Comparison of ENCODE assay signal across 15 mouse cellular contexts in the genomic region with DNA sequence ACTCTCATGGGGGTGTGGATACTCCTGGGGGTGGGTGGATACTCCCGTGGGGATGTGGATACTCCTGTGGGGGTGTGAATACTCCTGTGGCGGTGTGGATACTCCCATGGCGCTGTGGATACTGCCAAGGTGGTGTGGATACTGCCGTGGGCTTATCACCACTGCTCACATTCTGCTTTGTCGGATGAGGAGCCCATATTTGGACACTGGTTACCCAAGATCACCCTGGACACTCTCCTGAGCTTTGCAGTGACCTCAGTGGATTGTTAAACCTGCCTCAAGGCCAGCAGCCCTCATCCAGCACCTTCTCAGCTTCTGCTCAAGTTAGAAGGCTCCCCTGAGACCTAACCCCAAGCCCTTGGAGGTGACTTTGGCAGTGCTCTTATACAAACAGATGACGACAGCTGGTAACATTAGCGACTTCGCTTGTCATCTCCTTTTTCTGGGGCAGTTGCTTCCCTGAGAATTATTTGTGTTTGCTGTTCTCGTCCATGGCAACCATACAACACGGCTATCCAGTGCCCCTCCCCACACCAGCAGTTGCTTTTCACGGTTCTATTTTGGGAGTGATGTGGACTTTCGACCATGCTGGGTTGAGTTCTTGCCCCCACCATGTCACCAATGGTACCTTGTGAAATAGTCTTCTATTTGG. TPM values are rescaled to one million over a fixed set of nuclear protein-coding genes. Genes with fewer than 3 reads are reported as not detected.
DNase-seq lines count a peak whose midpoint lies in the region; ATAC-seq and TF ChIP-seq lines count a peak whose summit lies in the region.
"Had no signal": no experiment of that assay in that cellular context is flagged by ENCODE, and none has a peak within 500 bp of the region (broad histone marks: within the 10 kb centered on the region; RNA-seq: fewer than 3 reads in every experiment).

No protein-coding gene starts in this region.

- DNase-seq in gastrocnemius, adult 18-20 months (ENCODE audit: low spot score): peak; percentile 81
- DNase-seq in gastrocnemius, postnatal 10 days: no peak
- peak; percentile 16 for DNase-seq in heart, adult 8-10 months (ENCODE audit: low spot score)
- peak; percentile 59 for DNase-seq in heart, postnatal 4 days
- DNase-seq in lung, postnatal 25 days (ENCODE audit: low spot score): peak; percentile 64
- DNase-seq in thymus, postnatal 0 days (ENCODE audit: low spot score): no peak
- DNase-seq in neural tube, embryonic 10.5 days (ENCODE audit: extremely low spot score, low spot score): no peak
- no peak for DNase-seq in hindbrain, postnatal 0 days (ENCODE audit: low spot score)
- DNase-seq: adrenal gland, adult 2 months; cerebellum, adult 11 months; kidney, adult 11 months had no signal

- H3K27me3 ChIP-seq in hindbrain, postnatal 0 days (ENCODE audit: insufficient read depth, low read length): no peaks in the 10 kb centered on the region
- H3K27me3 ChIP-seq: forebrain, embryonic 13.5 days; midbrain, embryonic 15.5 days had no signal

- WGBS in hindbrain, postnatal 0 days: 64% methylated on average over 12 of the region's 12 CpGs

- TF ChIP-seq CTCF in hindbrain, postnatal 0 days (IDR thresholded peaks at IDR 0.05; ENCODE audit: low read depth): no peak

- no peaks in the 10 kb centered on the region for H3K36me3 ChIP-seq in hindbrain, postnatal 0 days (ENCODE audit: insufficient read depth, low read length)
- H3K36me3 ChIP-seq: midbrain, embryonic 15.5 days had no signal

- H3K9me3 ChIP-seq in hindbrain, postnatal 0 days (ENCODE audit: low read length): no peaks in the 10 kb centered on the region
- H3K9me3 ChIP-seq: forebrain, embryonic 13.5 days; midbrain, embryonic 15.5 days had no signal

- H3K4me1 ChIP-seq in hindbrain, postnatal 0 days (ENCODE audit: insufficient read depth, low read length): no peaks in the 10 kb centered on the region
- H3K4me1 ChIP-seq: forebrain, embryonic 13.5 days; midbrain, embryonic 15.5 days had no signal

- no peak overlapping the region for H3K4me2 ChIP-seq in hindbrain, postnatal 0 days (ENCODE audit: low read depth, low read length)
- H3K4me2 ChIP-seq: forebrain, embryonic 13.5 days; midbrain, embryonic 15.5 days had no signal

- ATAC-seq in hindbrain, postnatal 0 days: no peak
- ATAC-seq: forebrain, embryonic 13.5 days; midbrain, embryonic 15.5 days had no signal

- no peak overlapping the region for H3K9ac ChIP-seq in hindbrain, postnatal 0 days (replicated peaks; ENCODE audit: low read length)
- H3K9ac ChIP-seq: forebrain, embryonic 13.5 days; midbrain, embryonic 15.5 days had no signal

- H3K27ac ChIP-seq in hindbrain, postnatal 0 days: no peak overlapping the region
- H3K27ac ChIP-seq: forebrain, embryonic 13.5 days; midbrain, embryonic 15.5 days had no signal

- H3K4me3 ChIP-seq in hindbrain, postnatal 0 days (ENCODE audit: low read length): no peak overlapping the region
- H3K4me3 ChIP-seq: forebrain, embryonic 13.5 days; midbrain, embryonic 15.5 days had no signal

RNA-seq across cellular contexts. Expression of gene Sacs, which starts 40.2 kb away (rescaled TPM):
- 10 to 100 TPM; 12.7 to 15.3 TPM for total RNA-seq in gastrocnemius, adult 18-20 months (2021)
- total RNA-seq in gastrocnemius, postnatal 10 days (2021): 10 to 100 TPM; 33.4 to 39.3 TPM
- total RNA-seq in heart, adult 8-10 months (2022): 10 to 100 TPM; 21.1 to 33.7 (median 25.7) TPM
- total RNA-seq in heart, postnatal 4 days (2021): 10 to 100 TPM; 37.0 to 39.3 TPM
- 2.4 TPM in 2 replicates for polyA plus RNA-seq in thymus, postnatal 0 days (2015; fragmentation: Nextera tagmentation; extraction: Ambion mirVana)
- total RNA-seq in hindbrain, postnatal 0 days (2014; rRNA removed): 37.1 and 37.7 TPM in 2 replicates
- polyA plus RNA-seq in hindbrain, postnatal 0 days (2015; fragmentation: Nextera tagmentation; extraction: Ambion mirVana): 6.6 and 7.2 TPM in 2 replicates

RNA-seq across cellular contexts. Expression of gene Tnfrsf19, which starts 51.8 kb away (rescaled TPM):
- total RNA-seq in gastrocnemius, adult 18-20 months (2021): 10 to 100 TPM in 1 of 2 experiments, 1 to 10 TPM in 1; 6.9 to 10.8 TPM
- total RNA-seq in gastrocnemius, postnatal 10 days (2021): 10 to 100 TPM in 1 of 2 experiments, 1 to 10 TPM in 1; 7.6 to 12.6 TPM
- total RNA-seq in heart, adult 8-10 months (2022): 1 to 10 TPM; 2.5 to 5.3 (median 3.7) TPM
- 1 to 10 TPM; 6.6 to 7.0 TPM for total RNA-seq in heart, postnatal 4 days (2021)
- 3.8 and 4.2 TPM in 2 replicates for polyA plus RNA-seq in thymus, postnatal 0 days (2015; fragmentation: Nextera tagmentation; extraction: Ambion mirVana)
- total RNA-seq in hindbrain, postnatal 0 days (2014; rRNA removed): 42.2 and 51.6 TPM in 2 replicates
- 28.9 and 29.0 TPM in 2 replicates for polyA plus RNA-seq in hindbrain, postnatal 0 days (2015; fragmentation: Nextera tagmentation; extraction: Ambion mirVana)
- total RNA-seq: hematopoietic stem cell, adult 5-6 weeks had no signal
- polyA plus RNA-seq: C2C12 had no signal

Comparison
In these comparisons a context has a peak if more than half of its experiments do, and no peak if none do; other contexts are left out.
1. DNase-seq: peak in gastrocnemius, adult 18-20 months (single experiment), heart, adult 8-10 months (single experiment), heart, postnatal 4 days (single experiment) and lung, postnatal 25 days (single experiment); none in gastrocnemius, postnatal 10 days (single experiment), thymus, postnatal 0 days (single experiment), neural tube, embryonic 10.5 days (single experiment) and hindbrain, postnatal 0 days (single experiment).